Mouse (Mus musculus): ENCODE results near the gene Arhgap1.

The Arhgap1 gene

DNA sequence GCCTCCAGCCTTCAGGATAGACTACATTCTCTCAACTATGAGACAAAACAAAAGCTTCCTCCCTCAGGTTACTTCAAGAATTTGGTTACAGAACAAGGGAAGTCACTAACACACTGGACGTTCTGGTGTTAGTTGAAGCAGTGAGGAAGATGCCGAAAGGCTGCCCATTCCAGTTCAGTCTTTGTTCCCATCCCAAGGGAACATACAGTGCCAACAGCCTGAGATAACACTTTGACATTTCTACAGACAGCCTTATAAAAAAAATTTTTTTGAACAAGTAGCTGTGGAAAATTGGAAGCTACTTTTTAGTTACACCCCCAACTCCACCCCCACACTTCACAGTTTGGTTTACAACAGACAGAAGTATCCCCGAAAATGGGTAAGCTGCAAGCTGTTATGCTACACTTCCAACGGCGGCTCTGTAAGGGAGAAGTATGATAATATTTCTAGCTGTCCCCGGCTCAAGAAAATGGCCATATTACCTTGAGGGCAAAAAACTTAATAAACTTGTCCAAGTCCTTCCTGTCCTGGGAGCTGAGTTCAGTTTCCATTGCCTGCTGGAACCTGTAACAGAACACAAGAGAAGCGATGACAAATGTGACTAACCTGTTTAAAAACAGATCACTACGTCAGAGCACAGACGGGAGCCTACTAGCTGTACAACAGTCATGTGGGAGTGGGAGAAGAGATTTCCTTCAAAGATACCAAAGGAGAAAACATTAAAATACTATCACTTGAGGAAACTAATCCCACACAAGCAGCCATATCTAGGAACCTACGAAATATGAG lies 46.0 kb downstream of the Arhgap1 start:
- intact Hi-C loops (cut with DNase I): no loop called here

DNA sequence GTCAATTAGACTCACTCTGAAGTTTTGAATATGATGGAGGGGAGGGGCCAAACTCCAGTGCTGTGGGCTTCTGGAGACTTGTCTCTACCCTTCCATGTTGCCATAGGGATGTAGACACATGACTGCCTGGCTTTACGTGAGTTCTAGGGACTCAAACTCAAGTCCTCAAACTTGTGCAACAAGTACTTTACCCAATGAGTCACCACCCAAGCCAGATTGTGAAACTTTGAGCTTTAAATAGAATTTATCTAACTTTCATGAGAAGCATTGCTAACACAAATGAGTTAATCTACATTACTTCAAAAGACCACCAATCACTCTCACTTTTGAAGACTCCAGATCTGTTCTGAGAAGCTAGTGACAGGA lies 46.5 kb downstream of the Arhgap1 start:
- intact Hi-C loops (cut with DNase I): no loop called here

DNA sequence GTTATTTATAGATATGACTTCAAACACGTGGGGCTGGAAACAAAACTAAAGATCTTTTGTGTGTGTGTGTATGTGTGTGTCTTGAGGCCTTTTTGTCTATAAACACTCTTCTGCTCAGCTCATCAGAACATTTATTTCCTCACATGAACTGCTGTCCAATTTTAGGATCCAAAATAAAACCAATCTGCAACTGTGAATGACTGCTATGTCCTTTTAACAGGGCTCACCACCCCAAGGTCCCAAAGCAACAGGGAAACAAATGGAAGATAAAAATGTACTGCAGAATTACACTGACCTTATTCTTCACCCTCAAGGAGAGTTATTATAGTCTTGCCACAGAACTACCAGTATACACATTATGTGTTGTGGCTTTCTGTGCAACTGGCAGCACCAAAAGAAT lies 49.6 kb downstream of the Arhgap1 start:
- intact Hi-C loops (cut with DNase I): no loop called here

DNA sequence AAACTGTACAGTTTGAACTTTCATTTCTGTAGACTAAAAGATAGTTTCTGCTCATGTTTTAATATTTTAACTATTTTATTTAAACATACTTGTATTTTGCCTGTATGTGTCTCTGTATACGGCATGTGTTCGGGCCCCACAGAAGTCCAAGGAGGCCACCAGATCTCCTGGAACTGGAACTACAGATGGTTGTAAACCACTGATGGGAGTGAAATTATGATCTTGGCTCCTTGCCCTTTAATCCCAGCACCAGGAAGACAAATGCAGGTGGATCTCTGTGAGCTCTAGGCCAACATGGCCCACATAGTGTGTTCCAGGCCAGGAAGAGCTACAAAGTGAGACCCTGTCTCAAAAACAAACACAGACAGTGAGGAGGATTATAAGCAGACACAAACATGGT lies 51.7 kb downstream of the Arhgap1 start:
- intact Hi-C loops (cut with DNase I): no loop called here

DNA sequence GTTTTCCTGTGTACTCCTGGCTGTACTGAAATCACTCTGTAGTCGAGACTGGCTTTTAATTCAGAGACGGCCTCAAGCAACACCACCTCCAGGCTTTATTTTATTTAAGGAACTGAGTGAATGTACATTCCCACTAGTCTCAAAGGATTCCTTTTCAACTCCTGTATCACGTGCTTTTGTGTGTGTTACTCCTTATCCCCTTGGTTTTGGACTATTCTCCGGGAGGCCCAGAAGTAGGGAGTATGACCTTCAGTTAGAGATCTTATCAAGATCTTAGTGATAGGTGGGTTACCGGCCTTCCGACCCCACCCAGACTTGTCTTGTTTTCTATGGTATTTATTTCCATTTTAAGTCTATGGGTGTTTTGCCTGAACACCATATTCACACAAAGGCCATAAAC lies 56.1 kb downstream of the Arhgap1 start:
- intact Hi-C loops (cut with DNase I): no loop called here

DNA sequence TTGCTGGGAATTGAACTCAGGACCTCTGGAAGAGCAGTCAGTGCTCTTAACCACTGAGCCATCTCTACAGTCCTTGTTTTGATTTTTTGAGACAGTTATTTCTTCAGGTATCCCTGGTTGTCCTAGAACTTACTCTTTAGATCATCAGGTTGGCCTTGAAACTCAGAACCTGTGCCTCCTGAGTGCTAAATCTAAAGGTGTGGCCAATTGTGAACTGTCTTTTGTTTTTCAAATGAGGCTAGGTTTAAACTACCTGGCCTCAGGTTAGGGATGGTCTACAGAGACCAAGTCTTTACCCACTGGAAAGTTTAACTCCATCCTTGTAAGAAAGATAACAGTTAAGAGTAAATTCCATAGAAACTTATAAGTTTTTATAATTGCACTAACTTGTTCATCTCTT lies 56.8 kb downstream of the Arhgap1 start:
- intact Hi-C loops (cut with DNase I): no loop called here

DNA sequence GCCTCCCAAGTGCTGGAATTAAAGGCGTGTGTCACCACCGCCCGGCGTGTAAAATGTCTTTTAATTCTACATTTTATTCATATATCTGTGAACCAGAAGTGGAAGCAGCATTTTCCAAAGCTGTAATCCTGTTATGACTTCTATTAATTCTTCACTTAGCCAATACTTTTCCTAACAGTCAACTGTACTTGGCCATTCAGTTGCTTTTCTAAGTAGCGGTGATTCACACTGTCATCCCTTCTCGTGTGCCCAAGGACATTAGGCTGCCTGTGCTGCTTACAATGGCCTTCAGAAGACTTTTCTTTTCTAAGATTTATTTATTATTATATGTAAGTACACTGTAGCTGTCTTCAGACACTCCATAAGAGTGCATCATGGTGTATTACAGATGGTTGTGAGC lies 58.7 kb downstream of the Arhgap1 start:
- intact Hi-C loops (cut with DNase I): no loop called here

DNA sequence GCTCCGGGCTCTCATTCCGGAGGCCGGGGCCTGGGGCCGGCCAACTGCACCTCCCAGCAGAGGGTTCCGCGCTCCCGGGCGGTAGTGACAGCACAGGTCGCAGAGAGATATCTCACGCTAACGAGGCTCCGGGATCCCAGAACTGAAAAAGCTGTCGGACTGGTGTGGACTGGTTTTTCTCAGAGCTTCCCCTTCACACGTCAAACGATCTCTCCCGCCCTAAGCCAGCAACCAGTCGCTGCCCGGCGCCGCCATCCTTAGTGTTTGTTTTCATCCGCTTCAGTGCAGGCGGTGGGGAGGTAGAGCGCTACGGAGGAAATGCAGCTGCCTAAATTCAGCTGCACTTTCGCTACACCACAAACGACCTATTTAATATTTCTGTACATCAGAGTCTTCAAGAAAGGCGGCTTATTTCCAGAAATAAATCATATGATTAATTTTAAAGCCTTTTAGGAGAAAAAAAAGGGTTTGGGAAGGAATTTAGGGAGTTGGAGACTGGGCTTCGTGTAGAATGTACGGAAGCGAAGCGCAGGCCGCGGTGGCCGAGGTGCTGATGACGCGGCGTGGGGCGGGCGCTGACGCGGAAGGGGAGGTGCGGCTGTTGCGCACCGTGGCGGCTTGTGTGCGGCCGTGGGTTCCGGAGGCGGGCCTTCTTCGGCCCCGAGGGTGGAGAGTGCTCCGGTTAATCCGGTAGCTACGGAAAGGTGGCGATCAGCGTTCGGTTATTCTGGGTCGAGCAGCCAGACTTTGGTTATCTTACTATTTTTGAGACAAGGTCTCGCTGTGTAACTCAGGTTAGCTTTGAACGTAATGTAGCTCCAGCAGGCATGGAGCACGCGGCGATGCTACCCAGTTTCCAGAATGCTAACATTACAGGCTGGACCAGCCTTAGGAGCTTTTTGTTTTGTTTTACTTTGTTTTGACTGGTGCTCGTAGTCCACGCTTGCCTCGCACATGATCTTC lies 60.9 kb downstream of the Arhgap1 start, which contains the start of the genes Atg13 and Harbi1:
Atg13 (minus strand) TSS at position 305 of the 963 bp plus-strand sequence.
Harbi1 (plus strand) TSS at position 581 of the 963 bp plus-strand sequence.
- intact Hi-C loops (cut with DNase I): no loop called here

DNA sequence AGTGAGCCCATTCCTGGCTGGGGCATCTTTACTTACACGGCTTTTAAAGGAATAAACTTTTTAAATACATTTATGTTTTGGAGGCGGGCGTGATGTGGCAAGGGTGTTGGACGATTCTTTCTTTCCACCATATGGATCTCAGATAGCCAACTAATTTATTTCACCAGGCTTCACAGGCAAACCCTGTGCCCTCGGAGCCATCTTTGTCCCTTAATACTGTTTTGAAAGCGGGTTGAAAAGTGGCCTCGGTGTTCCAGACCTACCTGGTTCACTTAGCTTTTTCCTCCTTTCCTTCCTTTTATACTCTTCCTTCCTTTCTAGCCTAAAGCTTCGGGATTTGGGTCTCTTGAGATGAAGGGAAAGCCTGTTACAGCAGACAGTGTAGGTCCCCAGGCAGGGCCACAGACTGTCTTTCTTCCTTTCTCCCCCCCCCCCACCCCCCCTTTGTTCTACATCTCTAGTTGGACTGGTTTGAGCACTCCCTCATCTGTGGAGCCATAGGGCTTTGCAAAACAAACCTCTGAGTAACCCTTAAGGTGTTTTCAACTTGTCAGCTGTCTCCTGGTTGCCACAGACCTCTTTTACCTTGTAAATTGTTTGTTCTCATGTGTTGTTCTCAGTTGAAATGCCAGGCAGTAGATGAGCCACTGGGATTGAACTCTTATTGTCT lies 61.7 kb downstream of the Arhgap1 start:
- intact Hi-C loops (cut with DNase I): no loop called here

DNA sequence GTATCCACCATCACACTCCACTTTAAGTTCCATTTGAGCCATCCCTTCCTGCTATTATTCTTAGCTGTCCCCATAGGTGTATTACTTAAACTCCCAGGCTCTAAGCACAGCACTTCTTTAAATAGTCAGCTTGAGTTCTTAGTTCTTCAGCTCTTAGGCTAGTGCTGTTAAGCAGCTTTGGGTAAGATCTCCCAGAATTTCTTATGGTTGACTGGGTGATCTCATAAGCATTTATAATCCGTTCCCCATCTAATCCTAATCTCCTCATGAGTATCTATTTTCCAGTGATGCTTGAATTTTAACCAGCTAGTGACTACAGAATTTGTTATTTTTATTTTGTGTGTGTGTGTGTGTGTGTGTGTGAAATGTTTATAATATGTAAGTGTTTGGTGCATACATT lies 65.3 kb downstream of the Arhgap1 start:
- intact Hi-C loops (cut with DNase I): no loop called here

DNA sequence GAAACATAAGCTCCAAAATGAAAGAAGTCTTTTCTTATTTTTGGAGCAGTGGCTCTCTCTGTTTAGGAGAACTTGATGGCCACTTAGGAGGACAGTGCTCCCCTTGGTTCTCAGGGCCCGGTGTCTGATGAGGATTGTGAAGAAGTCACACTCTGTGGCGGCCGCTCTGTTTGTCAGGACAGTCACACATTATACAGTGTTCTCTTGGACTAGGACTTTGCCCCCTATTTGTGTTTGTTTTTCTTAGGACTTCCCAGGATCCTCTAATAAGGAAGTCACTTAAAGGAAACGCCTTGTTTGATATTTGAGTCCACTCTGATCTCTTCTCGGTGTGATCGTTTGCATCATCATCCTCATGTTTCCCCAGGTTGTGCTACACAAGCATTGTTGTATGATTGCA lies 68.6 kb downstream of the Arhgap1 start:
- intact Hi-C loops (cut with DNase I): no loop called here
